Mouse (Mus musculus) retina, postnatal 7 days (tissue): ENCODE measurements around the gene Rnf181.
A peak's percentile ranks its signal among the peaks of the same experiment; 100 is the strongest.

Source experiments
- DNase-seq: peaks from one replicate; pipeline ENCODE4 v3.0.0-alpha.2; 2012; ENCODE audit warnings: low read depth, low spot score

Gene Rnf181

GRCm38 (mm10) chr6:72385258-72385657, 18.5 kb upstream of the Rnf181 start:
- DNase-seq = no peak

GRCm38 (mm10) chr6:72383952-72384351, 17.2 kb upstream of the Rnf181 start:
- DNase-seq = no peak

GRCm38 (mm10) chr6:72383142-72383820, 16.5 kb upstream of the Rnf181 start:
- no peak for DNase-seq

GRCm38 (mm10) chr6:72382494-72382893, 15.7 kb upstream of the Rnf181 start:
- DNase-seq = no peak

- DNase-seq = no peak
These were observed 13.5 kb upstream of the Rnf181 start, which contains the start of gene Vamp5 for GRCm38 (mm10) chr6:72380131-72380770. TSS of gene Vamp5 (minus strand) at chr6:72380468.

GRCm38 (mm10) chr6:72379377-72380130, 12.8 kb upstream of the Rnf181 start:
- DNase-seq = no peak

GRCm38 (mm10) chr6:72378510-72379234, 11.9 kb upstream of the Rnf181 start:
- DNase-seq = no peak

GRCm38 (mm10) chr6:72374820-72375563, 8.2 kb upstream of the Rnf181 start:
- DNase-seq = no peak

- no peak for DNase-seq
These were observed 7.5 kb upstream of the Rnf181 start for GRCm38 (mm10) chr6:72374206-72374605.

- no peak for DNase-seq
These were observed 6.4 kb upstream of the Rnf181 start for GRCm38 (mm10) chr6:72373184-72373583.

- DNase-seq = no peak
These were observed 4.8 kb upstream of the Rnf181 start for GRCm38 (mm10) chr6:72371571-72371970.

GRCm38 (mm10) chr6:72371147-72371546, 4.4 kb upstream of the Rnf181 start:
- DNase-seq = no peak

- DNase-seq = no peak
These were observed 3.3 kb upstream of the Rnf181 start for GRCm38 (mm10) chr6:72370091-72370490.

GRCm38 (mm10) chr6:72369557-72369956, 2.8 kb upstream of the Rnf181 start:
- DNase-seq = no peak

GRCm38 (mm10) chr6:72367460-72367974, 761 bp upstream of the Rnf181 start:
- no peak for DNase-seq

- no peak for DNase-seq
These were observed 452 bp downstream of the Rnf181 start for GRCm38 (mm10) chr6:72366304-72366703.

- no peak for DNase-seq
These were observed 1.8 kb downstream of the Rnf181 start for GRCm38 (mm10) chr6:72364985-72365384.

GRCm38 (mm10) chr6:72364009-72364408, 2.7 kb downstream of the Rnf181 start:
- no peak for DNase-seq

GRCm38 (mm10) chr6:72362132-72363028, 4.4 kb downstream of the Rnf181 start:
- DNase-seq = peak; percentile 93

GRCm38 (mm10) chr6:72361121-72361551, 5.6 kb downstream of the Rnf181 start:
- DNase-seq = no peak
